Mouse (Mus musculus) neural tube, embryonic 14.5 days (tissue): ENCODE data around the gene Saxo2. TPM values are rescaled to one million over a fixed set of nuclear protein-coding genes. Genes with fewer than 3 reads are reported as not detected.

Experiments
- ATAC-seq: fragments of 200-750 bp; cut with Nextera tagmentation; 2 replicates; pipeline ENCODE4 v1.8.0; 2017; ENCODE audit warnings: low read depth, mild to moderate bottlenecking, moderate TSS enrichment, moderate library complexity
- H3K27ac ChIP-seq: fragments of 300-500 bp; sonication (generic); 2 replicates; pipeline ENCODE4 v1.5.1; 2014; ENCODE audit warnings: low read depth, mild to moderate bottlenecking, control low read depth, low read length, moderate library complexity, mixed read lengths
- H3K27me3 ChIP-seq: fragments of 300-500 bp; sonication (generic); 2 replicates; pipeline ENCODE4 v1.6.1; 2014; ENCODE audit warnings: low read length; ENCODE audit not compliant: control insufficient read depth, insufficient read depth
- H3K36me3 ChIP-seq: fragments of 300-500 bp; sonication (generic); 2 replicates; pipeline ENCODE4 v1.6.1; 2014; ENCODE audit warnings: low read length, mixed read lengths; ENCODE audit not compliant: control insufficient read depth, insufficient read depth
- H3K4me1 ChIP-seq: fragments of 300-500 bp; sonication (generic); 2 replicates; pipeline ENCODE4 v1.6.1; 2014; ENCODE audit warnings: low read length; ENCODE audit not compliant: control insufficient read depth, insufficient read depth
- H3K4me2 ChIP-seq: fragments of 300-500 bp; sonication (generic); 2 replicates; pipeline ENCODE4 v1.6.1; 2014; ENCODE audit warnings: mild to moderate bottlenecking, low read depth, low read length, control low read depth
- H3K4me3 ChIP-seq: fragments of 300-500 bp; sonication (generic); 2 replicates; pipeline ENCODE4 v1.5.1; 2014; ENCODE audit warnings: low read depth, low read length, control low read depth, mixed read lengths
- H3K9ac ChIP-seq: fragments of 300-500 bp; sonication (generic); replicated peaks from 2 replicates; pipeline ENCODE4 v1.6.1; 2014; ENCODE audit warnings: low read depth, mild to moderate bottlenecking, control low read depth, low read length, mixed read lengths
- H3K9me3 ChIP-seq: fragments of 300-500 bp; sonication (generic); 2 replicates; pipeline ENCODE4 v1.6.1; 2016; ENCODE audit warnings: low read length; ENCODE audit not compliant: control insufficient read depth
- WGBS: fragments of 180-500 bp; shearing (Covaris S2); extraction: QIAGEN DNeasy Blood & Tissue Kit; methylation state at CpG from one replicate; pipeline ENCODE4 v1.1.7; 2014; 5-methylcytosine and 5-hydroxymethylcytosine counted together
- polyA plus RNA-seq: library from polyadenylated mRNA; unstranded; fragments of >200 nt; fragmentation: Nextera tagmentation; extraction: Ambion mirVana; gene quantifications from 2 replicates; pipeline ENCODE4 v1.2.1, GENCODE M21; 2014

Saxo2 gene
- polyA plus RNA-seq, 1 experiment from 2014 or later: 38.2 TPM

DNA sequence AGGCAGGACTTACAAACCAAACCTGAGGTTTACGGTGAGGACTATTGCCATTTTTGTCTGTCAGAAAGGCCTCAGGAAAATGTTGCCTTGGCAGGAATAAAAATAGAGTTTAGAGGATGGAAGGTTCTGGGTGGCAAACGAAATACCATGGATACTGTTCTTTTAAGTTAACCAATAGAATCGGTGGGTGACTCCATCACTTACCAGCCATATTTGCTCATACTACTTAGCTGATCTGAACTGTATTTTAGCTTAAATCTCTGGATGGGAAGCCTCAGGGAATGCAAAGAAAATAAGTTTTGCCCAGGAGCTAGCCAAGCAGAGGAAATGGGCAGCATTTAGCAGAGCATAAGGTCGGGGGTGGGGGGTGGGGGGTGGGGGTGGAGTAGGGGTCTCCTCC is 419 bp downstream of the Saxo2 start:
- H3K27me3 ChIP-seq: no peaks in the 10 kb centered on the region

DNA sequence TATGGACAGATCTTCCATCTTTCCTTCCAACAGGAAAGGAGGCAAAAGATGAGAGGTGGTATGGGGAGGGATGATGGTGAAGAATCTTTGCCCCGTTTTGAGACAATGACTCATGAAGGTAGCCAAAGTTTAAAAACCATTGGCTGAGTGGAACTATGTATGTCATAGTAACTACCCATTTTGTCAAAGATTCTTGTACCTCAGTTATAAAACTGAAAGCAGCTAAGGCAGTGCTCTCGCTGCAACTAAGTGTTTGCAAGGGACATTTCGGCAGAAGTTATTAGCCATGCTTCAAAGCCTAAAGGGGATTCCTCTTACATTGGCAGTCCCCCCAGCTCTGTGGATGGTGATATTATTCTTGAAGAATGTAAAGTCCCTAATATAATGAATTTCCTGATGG is 1.1 kb downstream of the Saxo2 start:
- Histone ChIP-seq H3K36me3 (no peaks in the 10 kb centered on the region), H3K9ac (no peak overlapping the region), H3K27ac (no peak overlapping the region), H3K9me3 (no peaks in the 10 kb centered on the region), H3K4me3 (no peak overlapping the region), H3K4me1 (peaks cover 6% of the 10 kb centered on the region; the same call in 1 of the 2 replicates), H3K4me2 (no peak overlapping the region), H3K27me3 (no peaks in the 10 kb centered on the region)
- WGBS: 87% methylated on average over 3 of the region's 3 CpGs
- no peak for ATAC-seq

More for the DNA sequence above, 419 bp downstream of the Saxo2 start:
- Histone ChIP-seq H3K27ac (no peak overlapping the region), H3K36me3 (no peaks in the 10 kb centered on the region), H3K4me3 (peak overlapping the region; percentile 67), H3K9ac (peak overlapping the region; percentile 68), H3K4me1 (peaks cover 6% of the 10 kb centered on the region; the same call in 1 of the 2 replicates), H3K4me2 (peak overlapping the region; percentile 57), H3K9me3 (no peaks in the 10 kb centered on the region)
- ATAC-seq: no peak
- WGBS: 31% methylated on average over 4 of the region's 4 CpGs

DNA sequence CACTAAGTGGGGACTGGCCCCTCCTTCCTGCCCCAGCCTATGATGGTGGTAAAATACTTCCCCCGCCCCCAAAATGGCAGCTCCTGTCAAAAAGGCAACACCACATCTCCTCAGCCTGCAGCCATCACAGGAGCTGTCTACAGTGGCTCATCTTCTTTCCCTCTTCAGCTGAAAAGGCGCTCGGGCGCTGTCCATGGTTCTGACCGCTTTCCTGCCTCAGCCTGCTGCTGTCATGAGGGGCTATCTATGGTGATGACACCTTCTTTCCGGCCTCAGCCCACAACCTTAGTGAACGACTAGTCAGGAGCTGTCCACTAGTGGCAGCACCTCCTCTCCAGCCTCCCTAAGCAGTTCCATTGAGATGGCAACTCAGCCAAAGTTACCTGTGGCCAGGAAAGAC is 23.0 kb downstream of the Saxo2 start:
- Histone ChIP-seq H3K27me3 (no peaks in the 10 kb centered on the region), H3K4me3 (no peak overlapping the region), H3K9me3 (no peaks in the 10 kb centered on the region), H3K36me3 (no peaks in the 10 kb centered on the region), H3K4me1 (no peaks in the 10 kb centered on the region), H3K27ac (no peak overlapping the region), H3K9ac (no peak overlapping the region), H3K4me2 (no peak overlapping the region)
- 34% methylated on average over 7 of the region's 7 CpGs for WGBS
- ATAC-seq: no peak

DNA sequence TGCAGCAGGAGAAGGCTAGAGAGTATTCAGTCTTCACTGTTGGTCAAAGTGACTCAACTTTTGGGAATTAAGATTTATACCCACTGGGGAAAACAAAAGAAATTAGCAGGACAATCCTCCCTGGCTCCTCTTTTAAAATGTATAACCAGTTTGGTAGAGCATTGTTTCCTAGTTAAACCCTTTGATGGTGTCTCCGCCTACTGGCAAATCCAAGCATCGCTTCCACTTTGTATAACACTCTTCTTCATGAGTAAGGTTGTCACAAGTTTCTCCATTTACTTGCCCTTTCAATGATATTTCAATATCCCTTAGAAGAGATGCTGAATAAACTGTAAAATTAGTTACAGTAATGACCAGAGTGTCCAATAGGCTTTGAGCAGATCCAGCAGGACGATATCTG is 38.7 kb downstream of the Saxo2 start:
- H3K4me2 ChIP-seq: no peak overlapping the region
- no peaks in the 10 kb centered on the region for H3K27me3 ChIP-seq
- no peaks in the 10 kb centered on the region for H3K36me3 ChIP-seq
- 69% methylated on average over 3 of the region's 3 CpGs for WGBS
- H3K9ac ChIP-seq: no peak overlapping the region
- no peaks in the 10 kb centered on the region for H3K4me1 ChIP-seq
- ATAC-seq: no peak
- no peaks in the 10 kb centered on the region for H3K9me3 ChIP-seq
- H3K4me3 ChIP-seq: no peak overlapping the region
- no peak overlapping the region for H3K27ac ChIP-seq

DNA sequence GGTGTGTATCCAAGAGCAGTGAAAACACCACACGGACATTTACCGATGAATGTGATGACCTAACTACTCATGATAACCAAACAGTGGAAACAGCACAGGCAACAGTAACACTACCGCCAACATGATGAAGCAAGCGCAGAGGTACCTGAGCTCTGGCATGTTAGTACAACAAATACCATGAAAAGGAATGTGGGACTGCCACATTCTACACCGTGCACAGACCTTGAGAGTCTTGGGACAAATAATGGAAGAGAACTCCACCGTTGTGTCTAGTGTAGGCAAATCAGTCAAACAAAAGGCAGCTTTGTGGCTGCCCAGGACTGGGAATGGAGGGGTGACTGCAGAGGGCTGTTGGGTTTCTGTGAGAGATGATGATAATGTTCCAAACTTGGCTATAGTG is 42.9 kb downstream of the Saxo2 start:
- H3K27me3 ChIP-seq: no peaks in the 10 kb centered on the region
- WGBS: 84% methylated on average over 6 of the region's 6 CpGs
- H3K4me2 ChIP-seq: no peak overlapping the region
- no peaks in the 10 kb centered on the region for H3K36me3 ChIP-seq
- H3K9me3 ChIP-seq: no peaks in the 10 kb centered on the region
- no peaks in the 10 kb centered on the region for H3K4me1 ChIP-seq
- H3K27ac ChIP-seq: no peak overlapping the region
- H3K9ac ChIP-seq: no peak overlapping the region
- ATAC-seq: no peak
- no peak overlapping the region for H3K4me3 ChIP-seq

DNA sequence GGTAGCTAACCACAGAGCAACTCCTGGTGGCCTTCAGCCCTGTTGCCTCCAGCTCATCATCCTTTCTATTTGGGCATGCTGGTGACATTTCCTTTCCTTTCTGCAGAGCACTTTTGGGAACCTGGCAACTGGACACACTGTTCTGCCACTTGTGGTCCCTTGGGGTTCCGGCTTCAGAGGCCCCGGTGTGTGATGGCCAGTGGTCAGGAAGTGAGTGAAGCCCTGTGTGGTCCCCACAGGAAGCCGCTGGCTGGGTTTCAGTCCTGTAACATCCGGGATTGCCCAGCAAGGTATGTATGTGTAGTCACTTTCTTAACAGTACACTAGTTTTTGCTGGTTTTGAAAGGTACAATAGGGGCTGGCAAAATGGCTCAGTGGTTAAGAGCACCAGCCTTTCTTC is 46.3 kb downstream of the Saxo2 start:
- no peaks in the 10 kb centered on the region for H3K4me1 ChIP-seq
- no peaks in the 10 kb centered on the region for H3K27me3 ChIP-seq
- H3K4me2 ChIP-seq: no peak overlapping the region
- no peak overlapping the region for H3K9ac ChIP-seq
- ATAC-seq: no peak
- H3K36me3 ChIP-seq: no peaks in the 10 kb centered on the region
- 84% methylated on average over 4 of the region's 4 CpGs for WGBS
- H3K27ac ChIP-seq: no peak overlapping the region
- H3K9me3 ChIP-seq: no peaks in the 10 kb centered on the region
- no peak overlapping the region for H3K4me3 ChIP-seq

DNA sequence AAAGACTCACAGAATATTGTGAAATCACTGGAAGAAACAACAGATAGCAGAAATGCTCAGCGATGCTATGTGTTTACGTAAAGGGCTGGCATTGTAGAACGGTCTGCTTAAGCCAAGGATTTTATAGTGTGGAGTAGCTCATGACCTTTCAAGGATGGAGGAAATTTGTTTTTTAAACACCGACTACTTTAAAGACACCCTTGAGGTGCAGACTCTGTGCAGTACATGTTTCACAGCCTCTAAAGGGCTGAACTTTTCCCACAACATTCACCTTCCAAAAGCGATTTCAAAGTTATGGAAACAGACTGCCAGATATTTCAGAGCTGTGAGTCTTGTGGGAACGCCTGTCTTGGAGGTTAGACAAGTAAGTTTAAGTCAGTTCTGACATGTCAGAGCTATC is 57.4 kb downstream of the Saxo2 start:
- H3K36me3 ChIP-seq: no peaks in the 10 kb centered on the region
- H3K27ac ChIP-seq: no peak overlapping the region
- H3K9ac ChIP-seq: no peak overlapping the region
- H3K4me3 ChIP-seq: no peak overlapping the region
- ATAC-seq: no peak
- H3K9me3 ChIP-seq: no peaks in the 10 kb centered on the region
- H3K4me2 ChIP-seq: no peak overlapping the region
- H3K4me1 ChIP-seq: no peaks in the 10 kb centered on the region
- 90% methylated on average over 6 of the region's 6 CpGs for WGBS
- H3K27me3 ChIP-seq: no peaks in the 10 kb centered on the region

Other genes with a start within 250 kb of the Saxo2 start
- gene Efl1, start 86 bp upstream of the Saxo2 start, polyA plus RNA-seq: 20.5 and 28.1 TPM in 2 replicates
- 30.8 and 37.8 TPM in 2 replicates for gene Mex3b, start 218.8 kb upstream of the Saxo2 start, polyA plus RNA-seq